In genomic region chr19:29882696-29883095, GRCm38 (mm10) we compare ENCODE assay signal across 20 mouse cellular contexts. TPM values are rescaled to one million over a fixed set of nuclear protein-coding genes. Genes with fewer than 3 reads are reported as not detected.
A peak's percentile ranks its signal among the peaks of the same experiment; 100 is the strongest.
DNase-seq lines count a peak whose midpoint lies in the region; ATAC-seq and TF ChIP-seq lines count a peak whose summit lies in the region.
"Had no signal": no experiment of that assay in that cellular context is flagged by ENCODE, and none has a peak within 500 bp of the region (broad histone marks: within the 10 kb centered on the region; RNA-seq: fewer than 3 reads in every experiment).

No protein-coding gene starts in this region.

- no peaks in the 10 kb centered on the region for H3K36me3 ChIP-seq in liver, adult 2 months (ENCODE audit: control insufficient read depth, insufficient read depth, low read length)
- no peaks in the 10 kb centered on the region for H3K36me3 ChIP-seq in liver, embryonic 12.5 days
- H3K36me3 ChIP-seq: embryonic facial prominence, embryonic 10.5 days; forebrain, embryonic 10.5 days; G1E; heart, embryonic 12.5 days; hindbrain, embryonic 10.5 days had no signal

- TF ChIP-seq CTCF in gastrocnemius, adult 2 months (IDR thresholded peaks at IDR 0.05), result no peak
- no peak for TF ChIP-seq CTCF in liver, adult 2 months (IDR thresholded peaks at IDR 0.05; ENCODE audit: low read depth, low read length)

- 30% methylated on average over 3 of the region's 3 CpGs for WGBS in liver, adult 2 months
- 76% methylated on average over 3 of the region's 3 CpGs for WGBS in liver, embryonic 12.5 days (ENCODE audit: insufficient replicate concordance)

- ATAC-seq in liver, embryonic 12.5 days, result no peak
- ATAC-seq: CD4-positive, CD25-positive, alpha-beta regulatory T cell, adult 4 months; forebrain, embryonic 14.5 days had no signal

- peak overlapping the region; percentile 31; the same call in 1 of the 2 replicates for H3K27ac ChIP-seq in gastrocnemius, adult 2 months
- no peak overlapping the region for H3K27ac ChIP-seq in liver, adult 2 months (replicated peaks; ENCODE audit: insufficient read depth, low read depth, low read length)
- no peak overlapping the region for H3K27ac ChIP-seq in liver, embryonic 12.5 days
- H3K27ac ChIP-seq: embryonic facial prominence, embryonic 10.5 days; forebrain, embryonic 10.5 days; hindbrain, embryonic 10.5 days; hindbrain, embryonic 14.5 days had no signal

- intact Hi-C loops in gastrocnemius, adult 2 months (cut with DNase I), result no loop called here
- intact Hi-C loops in gastrocnemius, postnatal 14 days (cut with DNase I; ENCODE audit: low total_unique reads), result no loop called here

- DNase-seq in gastrocnemius, adult 2 months, result no peak
- no peak for DNase-seq in gastrocnemius, postnatal 14 days
- DNase-seq in kidney, adult 9 months, result peak; percentile 35
- no peak for DNase-seq in kidney, postnatal 4 days
- DNase-seq in liver, adult 2 months (ENCODE audit: extremely low read depth, low read depth, low spot score), result peak; percentile 78
- peak; percentile 13 for DNase-seq in yolk sac, embryonic 10.5 days (ENCODE audit: low spot score)
- DNase-seq in cerebellum, adult 9-10 months, result no peak
- DNase-seq: B cell, adult 2 months; cerebellum, adult 11-12 months; cerebellum, adult 9-11 months had no signal

- H3K4me1 ChIP-seq in liver, adult 2 months (ENCODE audit: control insufficient read depth, insufficient read depth, low read length), result peaks cover 9% of the 10 kb centered on the region
- H3K4me1 ChIP-seq in liver, embryonic 12.5 days, result no peaks in the 10 kb centered on the region
- H3K4me1 ChIP-seq: embryonic facial prominence, embryonic 10.5 days; forebrain, embryonic 10.5 days; heart, embryonic 12.5 days; hindbrain, embryonic 10.5 days had no signal

- H3K79me2 ChIP-seq in liver, adult 2 months (ENCODE audit: control insufficient read depth, insufficient read depth, low read length), result no peaks in the 10 kb centered on the region

- no peak for TF ChIP-seq POLR2A in liver, adult 2 months (IDR thresholded peaks at IDR 0.05; ENCODE audit: extremely low read depth, insufficient read depth, low read length)

- H3K27me3 ChIP-seq in liver, adult 2 months (ENCODE audit: control insufficient read depth, insufficient read depth, low read length), result no peaks in the 10 kb centered on the region
- H3K27me3 ChIP-seq in liver, embryonic 12.5 days (replicated peaks), result peaks cover 4% of the 10 kb centered on the region; the same call in 1 of the 2 replicates
- H3K27me3 ChIP-seq: heart, embryonic 12.5 days had no signal

- H3K4me3 ChIP-seq in gastrocnemius, adult 2 months, result no peak overlapping the region
- no peak overlapping the region for H3K4me3 ChIP-seq in liver, adult 2 months (ENCODE audit: insufficient read depth, low read depth, low read length)
- H3K4me3 ChIP-seq in liver, embryonic 12.5 days, result no peak overlapping the region
- H3K4me3 ChIP-seq: embryonic facial prominence, embryonic 10.5 days; erythroblast, embryonic 14.5 days; forebrain, embryonic 10.5 days; heart, embryonic 12.5 days; hindbrain, embryonic 10.5 days had no signal

- no peak overlapping the region for H3K9ac ChIP-seq in liver, adult 2 months (ENCODE audit: low read depth, low read length)
- H3K9ac ChIP-seq in liver, embryonic 12.5 days, result no peak overlapping the region
- H3K9ac ChIP-seq: heart, embryonic 12.5 days; hindbrain, embryonic 14.5 days had no signal

- H3K4me2 ChIP-seq in liver, embryonic 12.5 days, result no peak overlapping the region
- H3K4me2 ChIP-seq: heart, embryonic 12.5 days; hindbrain, embryonic 14.5 days had no signal

- no peaks in the 10 kb centered on the region for H3K9me3 ChIP-seq in liver, embryonic 12.5 days (replicated peaks)
- H3K9me3 ChIP-seq: embryonic facial prominence, embryonic 10.5 days; forebrain, embryonic 10.5 days; G1E; heart, embryonic 12.5 days; hindbrain, embryonic 10.5 days had no signal

RNA-seq across cellular contexts. Expression of gene Il33, which starts 42.2 kb away (rescaled TPM):
- total RNA-seq in gastrocnemius, adult 2 months (2021), result 1 to 10 TPM; 5.7 to 5.9 TPM
- total RNA-seq in gastrocnemius, postnatal 14 days (2021), result 1 to 10 TPM; 5.1 to 6.9 TPM
- 1.5 and 1.6 TPM in 2 replicates for total RNA-seq in liver, adult 2 months (2014; rRNA removed)
- 0.80 and 1.4 TPM in 2 replicates for polyA plus RNA-seq in liver, adult 2 months (2012; rRNA removed)
- 0.64 and 0.73 TPM in 2 replicates for polyA plus RNA-seq in liver, embryonic 12.5 days (2016; fragmentation: Nextera tagmentation; extraction: Ambion mirVana)
- polyA plus RNA-seq: CD4-positive, CD25-positive, alpha-beta regulatory T cell, adult 4 months; erythroblast, embryonic 14.5 days had no signal

Comparison
In these comparisons a context has a peak if more than half of its experiments do, and no peak if none do; other contexts are left out.
1. DNase-seq: peak in kidney, adult 9 months (single experiment), liver, adult 2 months (single experiment) and yolk sac, embryonic 10.5 days (single experiment); none in gastrocnemius, adult 2 months (single experiment), gastrocnemius, postnatal 14 days (single experiment), kidney, postnatal 4 days (0 of 2) and cerebellum, adult 9-10 months (single experiment).